In genomic region chr15:5237012-5237660, GRCm38 (mm10) we compare ENCODE assay signal across 8 mouse cellular contexts. TPM values are rescaled to one million over a fixed set of nuclear protein-coding genes. Genes with fewer than 3 reads are reported as not detected.
A peak's percentile ranks its signal among the peaks of the same experiment; 100 is the strongest.
DNase-seq lines count a peak whose midpoint lies in the region; ATAC-seq and TF ChIP-seq lines count a peak whose summit lies in the region.

No protein-coding gene starts in this region.

- no peaks in the 10 kb centered on the region for H3K36me3 ChIP-seq in intestine, embryonic 14.5 days (ENCODE audit: control insufficient read depth, insufficient read depth, low read length)
- no peaks in the 10 kb centered on the region for H3K36me3 ChIP-seq in intestine, embryonic 15.5 days
- no peaks in the 10 kb centered on the region for H3K36me3 ChIP-seq in midbrain, postnatal 0 days (ENCODE audit: insufficient read depth, low read length)

- TF ChIP-seq CTCF in midbrain, postnatal 0 days (IDR thresholded peaks at IDR 0.05), result no peak
- no peak for TF ChIP-seq CTCF in layer of hippocampus, adult 2 months (conservative IDR thresholded peaks at IDR 0.05)

- H3K27ac ChIP-seq in intestine, embryonic 14.5 days (ENCODE audit: low read depth), result no peak overlapping the region
- no peak overlapping the region for H3K27ac ChIP-seq in intestine, embryonic 15.5 days
- H3K27ac ChIP-seq in midbrain, postnatal 0 days (ENCODE audit: low read depth, low read length), result no peak overlapping the region
- H3K27ac ChIP-seq in layer of hippocampus, adult 2 months, result no peak overlapping the region

- 0 out of 2 replicates have a peak, but pooled peaks have one; percentile 49 for ATAC-seq in intestine, embryonic 14.5 days (replicated peaks; ENCODE audit: low FRiP score, low TSS enrichment, low read depth)
- no peak for ATAC-seq in intestine, embryonic 15.5 days
- ATAC-seq in midbrain, postnatal 0 days (ENCODE audit: low FRiP score), result 0 out of 2 replicates have a peak, but pooled peaks have one; percentile 26

- no peak for DNase-seq in intestine, embryonic 14.5 days (ENCODE audit: low spot score)
- peak; percentile 82 for DNase-seq in CD4-positive, CD25-positive, alpha-beta regulatory T cell, adult 2 months (ENCODE audit: low read depth, low spot score)
- DNase-seq in T-cell, adult 2 months (ENCODE audit: low spot score), result peak; percentile 75
- no peak for DNase-seq in midbrain, postnatal 0 days (ENCODE audit: low spot score)
- no peak for DNase-seq in layer of hippocampus, adult 2 months (ENCODE audit: low spot score in 2 of 2)
- DNase-seq in left cerebral cortex, postnatal 4 days, result no peak
- DNase-seq in gastrocnemius, postnatal 4 days (ENCODE audit: low spot score in 2 of 2), result no peak

- intact Hi-C loops in left cerebral cortex, postnatal 4 days (cut with DNase I), result loop anchor here (5.0 kb wide), 2 partner anchors 680 to 970 kb away; no protein-coding TSS in a partner anchor

- H3K9ac ChIP-seq in intestine, embryonic 14.5 days (ENCODE audit: low read length), result no peak overlapping the region
- H3K9ac ChIP-seq in intestine, embryonic 15.5 days, result no peak overlapping the region
- H3K9ac ChIP-seq in midbrain, postnatal 0 days (replicated peaks; ENCODE audit: low read length, poor library complexity, severe bottlenecking), result no peak overlapping the region

- H3K4me2 ChIP-seq in intestine, embryonic 14.5 days (ENCODE audit: low read length), result no peak overlapping the region
- no peak overlapping the region for H3K4me2 ChIP-seq in intestine, embryonic 15.5 days (replicated peaks)
- H3K4me2 ChIP-seq in midbrain, postnatal 0 days (ENCODE audit: low read depth, low read length, poor library complexity, severe bottlenecking), result no peak overlapping the region

- 67% methylated on average over 7 of the region's 7 CpGs for WGBS in intestine, embryonic 14.5 days
- 62% methylated on average over 7 of the region's 7 CpGs for WGBS in intestine, embryonic 15.5 days
- WGBS in midbrain, postnatal 0 days, result 49% methylated on average over 7 of the region's 7 CpGs

- no peaks in the 10 kb centered on the region for H3K9me3 ChIP-seq in intestine, embryonic 14.5 days (ENCODE audit: control insufficient read depth, low read length)
- no peaks in the 10 kb centered on the region for H3K9me3 ChIP-seq in intestine, embryonic 15.5 days
- H3K9me3 ChIP-seq in midbrain, postnatal 0 days (ENCODE audit: low read length), result no peaks in the 10 kb centered on the region

- H3K4me3 ChIP-seq in intestine, embryonic 14.5 days (ENCODE audit: low read depth, low read length), result no peak overlapping the region
- no peak overlapping the region for H3K4me3 ChIP-seq in intestine, embryonic 15.5 days (replicated peaks)
- H3K4me3 ChIP-seq in midbrain, postnatal 0 days (ENCODE audit: low read depth, low read length), result no peak overlapping the region
- H3K4me3 ChIP-seq in layer of hippocampus, adult 2 months, result no peak overlapping the region

- H3K4me1 ChIP-seq in intestine, embryonic 14.5 days (replicated peaks; ENCODE audit: control insufficient read depth, insufficient read depth, low read length), result peaks cover 2% of the 10 kb centered on the region; the same call in 1 of the 2 replicates
- no peaks in the 10 kb centered on the region for H3K4me1 ChIP-seq in intestine, embryonic 15.5 days (replicated peaks)
- no peaks in the 10 kb centered on the region for H3K4me1 ChIP-seq in midbrain, postnatal 0 days (ENCODE audit: insufficient read depth, low read length)

- peaks cover 14% of the 10 kb centered on the region for H3K27me3 ChIP-seq in intestine, embryonic 14.5 days (replicated peaks; ENCODE audit: control insufficient read depth, insufficient read depth, low read length)
- H3K27me3 ChIP-seq in intestine, embryonic 15.5 days (replicated peaks), result 0 out of 2 replicates have a peak, but pooled peaks cover 1% of the 10 kb centered on the region
- peaks cover 6% of the 10 kb centered on the region for H3K27me3 ChIP-seq in midbrain, postnatal 0 days (ENCODE audit: insufficient read depth, low read length)

RNA-seq across cellular contexts. Expression of gene Ptger4, which starts 6.9 kb away (rescaled TPM):
- polyA plus RNA-seq in intestine, embryonic 14.5 days (2014; fragmentation: Nextera tagmentation; extraction: Ambion mirVana), result 3.9 and 4.3 TPM in 2 replicates
- polyA plus RNA-seq in intestine, embryonic 15.5 days (2015; fragmentation: Nextera tagmentation; extraction: Ambion mirVana), result 5.0 and 5.4 TPM in 2 replicates
- total RNA-seq in midbrain, postnatal 0 days (2014; rRNA removed), result 1.9 and 2.5 TPM in 2 replicates
- polyA plus RNA-seq in midbrain, postnatal 0 days (2015; fragmentation: Nextera tagmentation; extraction: Ambion mirVana), result 1.7 and 2.0 TPM in 2 replicates
- 1 to 10 TPM in 1 of 2 experiments, under 1 TPM in 1; 0.82 to 1.1 TPM for total RNA-seq in layer of hippocampus, adult 2 months (2021)
- 1 to 10 TPM; 2.8 to 3.4 TPM for total RNA-seq in left cerebral cortex, postnatal 4 days (2021)
- 1 to 10 TPM; 1.5 to 1.9 TPM for total RNA-seq in gastrocnemius, postnatal 4 days (2021)

RNA-seq across cellular contexts. Expression of gene Ttc33, which starts 51.8 kb away (rescaled TPM):
- 37.4 and 41.2 TPM in 2 replicates for polyA plus RNA-seq in intestine, embryonic 14.5 days (2014; fragmentation: Nextera tagmentation; extraction: Ambion mirVana)
- 32.9 and 38.2 TPM in 2 replicates for polyA plus RNA-seq in intestine, embryonic 15.5 days (2015; fragmentation: Nextera tagmentation; extraction: Ambion mirVana)
- total RNA-seq in midbrain, postnatal 0 days (2014; rRNA removed), result 31.2 and 35.9 TPM in 2 replicates
- 45.8 and 51.0 TPM in 2 replicates for polyA plus RNA-seq in midbrain, postnatal 0 days (2015; fragmentation: Nextera tagmentation; extraction: Ambion mirVana)
- 10 to 100 TPM; 85.2 to 93.3 TPM for total RNA-seq in layer of hippocampus, adult 2 months (2021)
- total RNA-seq in left cerebral cortex, postnatal 4 days (2021), result 10 to 100 TPM; 38.9 to 39.9 TPM
- total RNA-seq in gastrocnemius, postnatal 4 days (2021), result 10 to 100 TPM; 34.3 to 39.0 TPM

Comparison
In these comparisons a context has a peak if more than half of its experiments do, and no peak if none do; other contexts are left out.
1. DNase-seq: peak in CD4-positive, CD25-positive, alpha-beta regulatory T cell, adult 2 months (single experiment) and T-cell, adult 2 months (single experiment); none in intestine, embryonic 14.5 days (single experiment), midbrain, postnatal 0 days (single experiment), layer of hippocampus, adult 2 months (0 of 2), left cerebral cortex, postnatal 4 days (single experiment) and gastrocnemius, postnatal 4 days (0 of 2).